Mouse (Mus musculus) bone marrow macrophage, adult 2 months (primary cell): ENCODE measurements around the gene Klhdc10.

ENCODE experiments used
- CTCF ChIP-seq: IDR thresholded peaks from 2 replicates; pipeline ENCODE4 v1.5.1; 2012; ENCODE audit warnings: low read depth, mild to moderate bottlenecking, low read length, moderate library complexity
- POLR2A ChIP-seq: IDR thresholded peaks from 2 replicates; pipeline ENCODE4 v1.6.1; 2012; ENCODE audit warnings: mild to moderate bottlenecking, low read depth, low read length, borderline replicate concordance

GRCm38 (mm10) chr6:30476025-30476765 lies 74.5 kb downstream of the Klhdc10 start:
- TF ChIP-seq CTCF (no peak), POLR2A (no peak)
